Mouse (Mus musculus) liver, embryonic 12.5 days (tissue): ENCODE measurements around the gene Strn. TPM values are rescaled to one million over a fixed set of nuclear protein-coding genes. Genes with fewer than 3 reads are reported as not detected.
"Not testable (repeated sequence)": the region's sequence is repeated elsewhere in the genome, so short reads cannot be mapped to it uniquely, and the experiment has no call there.

Experiments
- ATAC-seq: fragments of 200-750 bp; cut with Nextera tagmentation; 2 replicates; pipeline ENCODE4 v1.8.0; 2017; ENCODE audit warnings: moderate number of reproducible peaks, mild to moderate bottlenecking, moderate library complexity
- H3K27ac ChIP-seq: fragments of 300-500 bp; sonication (generic); 2 replicates; pipeline ENCODE4 v1.5.1; 2016; ENCODE audit warnings: mild to moderate bottlenecking
- H3K27me3 ChIP-seq: fragments of 300-500 bp; sonication (generic); replicated peaks from 2 replicates; pipeline ENCODE4 v1.6.1; 2016; ENCODE audit warnings: mild to moderate bottlenecking, moderate library complexity
- H3K36me3 ChIP-seq: fragments of 300-500 bp; sonication (generic); 2 replicates; pipeline ENCODE4 v1.6.1; 2016; ENCODE audit warnings: mild to moderate bottlenecking, moderate library complexity
- H3K4me1 ChIP-seq: fragments of 300-500 bp; sonication (generic); 2 replicates; pipeline ENCODE4 v1.6.1; 2016
- H3K4me2 ChIP-seq: fragments of 300-500 bp; sonication (generic); 2 replicates; pipeline ENCODE4 v1.6.1; 2016; ENCODE audit warnings: mild to moderate bottlenecking, moderate library complexity
- H3K4me3 ChIP-seq: fragments of 300-500 bp; sonication (generic); 2 replicates; pipeline ENCODE4 v1.5.1; 2016; ENCODE audit warnings: mild to moderate bottlenecking, moderate library complexity
- H3K9ac ChIP-seq: fragments of 300-500 bp; sonication (generic); 2 replicates; pipeline ENCODE4 v1.6.1; 2016; ENCODE audit warnings: mild to moderate bottlenecking, moderate library complexity
- H3K9me3 ChIP-seq: fragments of 300-500 bp; sonication (generic); replicated peaks from 2 replicates; pipeline ENCODE4 v1.6.1; 2016; ENCODE audit warnings: mild to moderate bottlenecking, moderate library complexity
- WGBS: fragments of 180-500 bp; shearing (Covaris S2); methylation state at CpG from one replicate; pipeline ENCODE4 v1.1.7; 2016; ENCODE audit not compliant: insufficient replicate concordance; 5-methylcytosine and 5-hydroxymethylcytosine counted together
- polyA plus RNA-seq: library from polyadenylated mRNA; unstranded; fragments of >200 nt; fragmentation: Nextera tagmentation; extraction: Ambion mirVana; gene quantifications from 2 replicates; pipeline ENCODE4 v1.2.1, GENCODE M21; 2016

The Strn gene
- polyA plus RNA-seq, 1 experiment from 2014 or later = 4.7 TPM

GRCm38 (mm10) chr17:78708422-78708821 lies 28.6 kb downstream of the Strn start:
- Histone ChIP-seq H3K27me3 (no peaks in the 10 kb centered on the region), H3K27ac (no peak overlapping the region), H3K4me1 (0 out of 2 replicates have a peak, but pooled peaks cover 9% of the 10 kb centered on the region), H3K4me2 (no peak overlapping the region), H3K9me3 (0 out of 2 replicates have a peak, but pooled peaks cover 4% of the 10 kb centered on the region), H3K9ac (no peak overlapping the region), H3K36me3 (peaks cover 12% of the 10 kb centered on the region), H3K4me3 (no peak overlapping the region)
- whole genome bisulfite sequencing = 45% methylated on average over 7 of the region's 7 CpGs
- no peak for ATAC-seq

GRCm38 (mm10) chr17:78702988-78703387 lies 34.0 kb downstream of the Strn start:
- Histone ChIP-seq H3K36me3 (peaks cover 21% of the 10 kb centered on the region), H3K4me1 (peaks cover 13% of the 10 kb centered on the region; the same call in 1 of the 2 replicates), H3K4me3 (no peak overlapping the region), H3K4me2 (no peak overlapping the region), H3K9ac (no peak overlapping the region), H3K9me3 (0 out of 2 replicates have a peak, but pooled peaks cover 4% of the 10 kb centered on the region), H3K27me3 (no peaks in the 10 kb centered on the region), H3K27ac (no peak overlapping the region)
- WGBS = 80% methylated on average over 7 of the region's 7 CpGs
- ATAC-seq = no peak

- no peak overlapping the region for H3K9ac ChIP-seq
- H3K36me3 ChIP-seq = peaks cover 10% of the 10 kb centered on the region
- ATAC-seq = peak; percentile 46; the same call in 1 of the 2 replicates
- WGBS = 73% methylated on average over 1 of the region's 1 CpGs
- H3K27ac ChIP-seq = no peak overlapping the region
- H3K27me3 ChIP-seq = no peaks in the 10 kb centered on the region
- H3K9me3 ChIP-seq = no peaks in the 10 kb centered on the region
- peaks cover 27% of the 10 kb centered on the region for H3K4me1 ChIP-seq
- H3K4me3 ChIP-seq = no peak overlapping the region
- H3K4me2 ChIP-seq = no peak overlapping the region
Measured at GRCm38 (mm10) chr17:78698965-78699364, 38.0 kb downstream of the Strn start.

DNA sequence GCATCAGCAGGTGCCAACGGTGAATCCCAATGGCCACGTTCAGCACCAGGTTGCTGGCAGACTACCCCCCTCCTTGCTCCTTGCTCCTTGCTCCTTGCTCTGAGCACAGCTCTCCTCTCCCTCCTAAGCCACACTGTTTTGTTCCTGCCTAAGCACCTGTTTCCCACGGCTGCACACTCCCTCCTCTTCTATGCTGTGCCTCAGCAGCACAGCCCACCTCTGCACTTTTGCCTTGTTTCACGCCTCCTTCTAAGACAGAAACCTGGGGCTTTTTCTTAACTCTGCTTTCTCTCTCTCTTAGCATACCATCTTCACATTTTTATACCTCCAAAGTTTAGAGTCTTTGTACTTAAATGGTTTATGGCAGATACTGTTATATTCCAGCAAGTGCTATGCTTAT lies 39.5 kb downstream of the Strn start:
- peak; percentile 49; the same call in 1 of the 2 replicates for ATAC-seq
- Histone ChIP-seq H3K9ac (no peak overlapping the region), H3K4me2 (no peak overlapping the region), H3K9me3 (no peaks in the 10 kb centered on the region), H3K4me1 (peaks cover 27% of the 10 kb centered on the region), H3K4me3 (no peak overlapping the region), H3K27ac (no peak overlapping the region), H3K36me3 (peaks cover 9% of the 10 kb centered on the region; the same call in 1 of the 2 replicates), H3K27me3 (no peaks in the 10 kb centered on the region)
- 86% methylated on average over 4 of the region's 4 CpGs for WGBS

GRCm38 (mm10) chr17:78696922-78697321 lies 40.1 kb downstream of the Strn start:
- H3K4me1 ChIP-seq = peaks cover 27% of the 10 kb centered on the region
- WGBS = 53% methylated on average over 5 of the region's 5 CpGs
- no peaks in the 10 kb centered on the region for H3K9me3 ChIP-seq
- peak; percentile 70 for ATAC-seq
- no peaks in the 10 kb centered on the region for H3K27me3 ChIP-seq
- H3K36me3 ChIP-seq = peaks cover 9% of the 10 kb centered on the region
- no peak overlapping the region for H3K27ac ChIP-seq
- no peak overlapping the region for H3K9ac ChIP-seq
- H3K4me3 ChIP-seq = no peak overlapping the region
- H3K4me2 ChIP-seq = no peak overlapping the region

DNA sequence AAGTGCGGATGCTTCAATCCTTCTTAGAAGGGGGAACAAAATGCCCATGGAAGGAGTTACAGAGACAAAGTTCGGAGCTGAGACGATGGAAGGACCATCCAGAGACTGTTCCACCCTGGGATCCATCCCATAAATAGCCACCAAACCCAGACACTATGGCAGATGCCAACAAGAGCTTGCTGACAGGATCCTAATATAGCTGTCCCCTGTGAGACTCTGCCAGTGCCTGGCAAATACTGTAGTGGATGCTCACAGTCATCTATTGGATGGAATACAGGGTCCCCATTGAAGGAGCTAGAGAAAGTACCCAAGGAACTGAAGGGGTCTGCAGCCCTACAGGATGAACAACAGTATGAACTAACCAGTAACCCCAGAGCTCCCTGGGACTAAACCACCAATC lies 47.8 kb downstream of the Strn start:
- not testable (repeated sequence) for H3K4me1 ChIP-seq, H3K9me3 ChIP-seq, ATAC-seq, H3K4me3 ChIP-seq, H3K4me2 ChIP-seq, H3K27me3 ChIP-seq, H3K27ac ChIP-seq, H3K9ac ChIP-seq
- peaks cover 27% of the 10 kb centered on the region for H3K36me3 ChIP-seq
- 81% methylated on average over 3 of the region's 3 CpGs for WGBS

DNA sequence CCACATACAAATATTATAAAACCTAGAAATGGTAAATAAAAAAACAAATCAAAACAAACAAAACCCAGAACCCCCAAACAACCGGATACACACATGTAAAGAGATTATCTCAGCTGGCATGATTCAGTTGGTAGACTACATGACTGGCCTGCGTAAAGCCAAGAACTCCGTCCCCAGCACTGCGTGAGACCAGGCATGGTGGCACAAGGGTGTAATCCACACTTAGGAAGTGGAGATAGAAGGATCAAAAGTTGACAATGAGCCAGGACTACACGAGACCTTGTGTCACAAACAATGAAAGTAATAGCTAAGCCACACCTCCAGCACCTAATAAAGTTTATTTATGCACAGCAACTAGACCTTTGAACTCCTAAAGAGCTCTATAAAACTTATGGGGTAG lies 49.0 kb downstream of the Strn start:
- Histone ChIP-seq H3K4me2 (no peak overlapping the region), H3K27ac (no peak overlapping the region), H3K4me3 (no peak overlapping the region), H3K9me3 (no peaks in the 10 kb centered on the region), H3K9ac (no peak overlapping the region), H3K36me3 (peaks cover 27% of the 10 kb centered on the region), H3K27me3 (no peaks in the 10 kb centered on the region), H3K4me1 (peaks cover 4% of the 10 kb centered on the region; the same call in 1 of the 2 replicates)
- ATAC-seq = no peak
- 79% methylated on average over 5 of the region's 5 CpGs for WGBS

- no peak overlapping the region for H3K4me3 ChIP-seq
- ATAC-seq = no peak
- no peaks in the 10 kb centered on the region for H3K9me3 ChIP-seq
- no peak overlapping the region for H3K4me2 ChIP-seq
- H3K27me3 ChIP-seq = no peaks in the 10 kb centered on the region
- peaks cover 4% of the 10 kb centered on the region; the same call in 1 of the 2 replicates for H3K4me1 ChIP-seq
- no peak overlapping the region for H3K9ac ChIP-seq
- no peak overlapping the region for H3K27ac ChIP-seq
- peaks cover 9% of the 10 kb centered on the region for H3K36me3 ChIP-seq
- WGBS = 17% methylated on average over 5 of the region's 5 CpGs
Measured at GRCm38 (mm10) chr17:78685004-78685403, 52.0 kb downstream of the Strn start.

GRCm38 (mm10) chr17:78682351-78682750 lies 54.6 kb downstream of the Strn start:
- Histone ChIP-seq H3K9me3 (no peaks in the 10 kb centered on the region), H3K27me3 (no peaks in the 10 kb centered on the region), H3K4me3 (no peak overlapping the region), H3K4me2 (no peak overlapping the region), H3K27ac (no peak overlapping the region), H3K9ac (no peak overlapping the region), H3K4me1 (peaks cover 4% of the 10 kb centered on the region; the same call in 1 of the 2 replicates), H3K36me3 (peaks cover 7% of the 10 kb centered on the region)
- 71% methylated on average over 6 of the region's 6 CpGs for WGBS
- no peak for ATAC-seq

GRCm38 (mm10) chr17:78679503-78679902 lies 57.5 kb downstream of the Strn start:
- H3K27ac ChIP-seq = no peak overlapping the region
- H3K4me1 ChIP-seq = no peaks in the 10 kb centered on the region
- H3K9ac ChIP-seq = no peak overlapping the region
- H3K9me3 ChIP-seq = no peaks in the 10 kb centered on the region
- WGBS = 84% methylated on average over 11 of the region's 11 CpGs
- ATAC-seq = no peak
- H3K36me3 ChIP-seq = peaks cover 12% of the 10 kb centered on the region
- no peak overlapping the region for H3K4me2 ChIP-seq
- H3K27me3 ChIP-seq = no peaks in the 10 kb centered on the region
- H3K4me3 ChIP-seq = no peak overlapping the region

GRCm38 (mm10) chr17:78676813-78677212 lies 60.2 kb downstream of the Strn start:
- Histone ChIP-seq H3K4me1 (no peaks in the 10 kb centered on the region), H3K4me3 (no peak overlapping the region), H3K27me3 (no peaks in the 10 kb centered on the region), H3K9me3 (no peaks in the 10 kb centered on the region), H3K9ac (no peak overlapping the region), H3K36me3 (peaks cover 27% of the 10 kb centered on the region), H3K27ac (no peak overlapping the region), H3K4me2 (no peak overlapping the region)
- no peak for ATAC-seq
- WGBS = 83% methylated on average over 11 of the region's 11 CpGs

GRCm38 (mm10) chr17:78664962-78665545 lies 71.9 kb downstream of the Strn start:
- no peak for ATAC-seq
- Histone ChIP-seq H3K4me1 (no peaks in the 10 kb centered on the region), H3K9me3 (no peaks in the 10 kb centered on the region), H3K4me3 (no peak overlapping the region), H3K9ac (no peak overlapping the region), H3K27ac (no peak overlapping the region), H3K27me3 (no peaks in the 10 kb centered on the region), H3K4me2 (no peak overlapping the region), H3K36me3 (peaks cover 64% of the 10 kb centered on the region)
- 81% methylated on average over 9 of the region's 9 CpGs for WGBS

- no peak overlapping the region for H3K27ac ChIP-seq
- H3K9ac ChIP-seq = no peak overlapping the region
- ATAC-seq = no peak
- H3K9me3 ChIP-seq = no peaks in the 10 kb centered on the region
- no peak overlapping the region for H3K4me2 ChIP-seq
- no peaks in the 10 kb centered on the region for H3K27me3 ChIP-seq
- peaks cover 63% of the 10 kb centered on the region for H3K36me3 ChIP-seq
- H3K4me3 ChIP-seq = no peak overlapping the region
- 82% methylated on average over 10 of the region's 10 CpGs for WGBS
- H3K4me1 ChIP-seq = no peaks in the 10 kb centered on the region
Measured at GRCm38 (mm10) chr17:78654841-78655240, 82.2 kb downstream of the Strn start.
